Mouse (Mus musculus) kidney, postnatal 25 days (tissue): Measurements from ENCODE around the gene Hpd.
"Not testable (repeated sequence)": the region's sequence is repeated elsewhere in the genome, so short reads cannot be mapped to it uniquely, and the experiment has no call there.

Source experiments
- DNase-seq, 2 experiments: peaks; one replicate each; pipeline ENCODE4 v3.0.0; 2021; ENCODE audit warnings: mixed read lengths in 2 of 2

The Hpd gene

DNA sequence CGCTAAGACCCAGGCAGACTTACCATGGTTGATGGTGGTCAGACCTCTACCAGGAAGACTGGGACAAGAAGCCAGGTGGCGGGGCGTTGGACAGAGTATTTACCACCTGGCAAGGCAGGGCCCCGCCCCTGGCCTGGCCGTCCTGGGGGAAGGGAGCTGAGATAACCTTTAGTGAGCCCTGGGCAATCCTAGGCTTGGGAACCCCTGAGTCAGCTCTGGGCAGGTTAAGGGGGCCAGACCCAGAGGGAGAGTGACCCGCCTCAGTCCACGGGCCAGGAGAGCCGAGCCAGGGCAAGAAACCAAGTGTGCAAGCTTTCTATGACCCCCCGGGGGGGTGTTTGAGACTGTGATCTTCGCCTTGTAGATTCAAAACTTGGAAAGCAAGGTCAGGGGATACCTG is at the start of gene Hpd:
Gene Hpd (minus strand): TSS at position 77 of the 400 bp plus-strand sequence.
- DNase-seq: peak; percentile 59 to 86

- no peak for DNase-seq
Observed at GRCm38 (mm10) chr5:123232180-123232579, 49.7 kb upstream of the Hpd start.

DNA sequence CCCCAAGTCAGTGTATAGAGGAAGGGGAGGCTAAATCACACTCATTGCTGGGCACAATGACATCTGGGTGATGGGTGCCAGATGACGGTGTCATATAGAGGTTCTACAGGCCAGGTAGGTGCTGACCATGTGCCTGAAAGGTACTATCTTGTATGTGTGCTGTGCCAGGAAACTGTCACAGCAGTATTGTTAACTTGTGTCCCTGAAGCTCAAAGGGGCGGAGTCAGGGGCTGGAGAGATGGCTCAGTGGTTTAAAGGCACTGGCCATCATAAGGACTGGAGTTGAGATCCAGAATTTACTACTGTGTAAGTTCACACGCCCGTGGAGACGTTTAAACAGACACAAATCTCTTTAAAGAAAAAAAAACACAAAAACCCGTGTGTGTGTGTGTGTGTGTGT is 46.8 kb upstream of the Hpd start:
- peak; percentile 33 to 53 for DNase-seq

GRCm38 (mm10) chr5:123228524-123228922 is 46.0 kb upstream of the Hpd start:
- no peak for DNase-seq

DNA sequence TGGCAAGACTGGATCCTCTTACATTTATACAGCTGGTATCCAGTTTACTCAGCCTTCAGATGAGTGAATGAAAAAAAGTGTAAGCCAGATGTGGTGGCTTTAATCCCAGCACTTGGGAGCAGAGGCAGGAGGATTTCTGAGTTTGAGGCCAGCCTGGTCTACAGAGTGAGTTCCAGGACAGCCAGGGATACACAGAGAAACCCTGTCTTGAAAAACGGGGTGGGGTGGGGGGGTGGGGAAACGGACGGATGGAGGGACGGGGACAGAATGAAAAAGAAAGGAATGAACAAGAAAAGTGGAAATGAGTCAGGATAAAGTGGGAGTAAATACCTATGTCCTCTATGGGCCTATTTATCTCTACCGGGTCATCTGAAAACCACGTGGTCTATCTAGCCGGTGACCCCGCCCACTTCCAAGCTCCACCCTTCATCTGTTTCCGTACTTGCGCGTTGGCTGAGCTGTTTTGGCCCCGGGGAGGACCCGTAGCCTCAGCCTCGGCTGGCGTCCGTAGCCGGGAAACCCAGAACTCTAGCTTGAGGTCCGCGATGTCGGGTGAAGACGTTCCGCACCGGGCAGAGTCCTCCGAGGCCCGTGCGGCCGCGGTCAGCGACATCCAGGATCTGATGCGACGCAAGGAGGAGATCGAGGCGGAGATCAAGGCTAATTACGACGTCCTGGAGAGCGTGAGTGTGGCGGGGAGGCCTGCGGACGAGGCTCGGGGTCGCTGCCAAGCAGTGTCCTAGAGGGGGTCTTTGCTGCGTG is 45.4 kb upstream of the Hpd start:
- peak; percentile 98 for DNase-seq

- DNase-seq: no peak
Observed at GRCm38 (mm10) chr5:123226851-123227250, 44.3 kb upstream of the Hpd start.

GRCm38 (mm10) chr5:123223861-123224260 is 41.3 kb upstream of the Hpd start:
- not testable (repeated sequence) for DNase-seq

DNA sequence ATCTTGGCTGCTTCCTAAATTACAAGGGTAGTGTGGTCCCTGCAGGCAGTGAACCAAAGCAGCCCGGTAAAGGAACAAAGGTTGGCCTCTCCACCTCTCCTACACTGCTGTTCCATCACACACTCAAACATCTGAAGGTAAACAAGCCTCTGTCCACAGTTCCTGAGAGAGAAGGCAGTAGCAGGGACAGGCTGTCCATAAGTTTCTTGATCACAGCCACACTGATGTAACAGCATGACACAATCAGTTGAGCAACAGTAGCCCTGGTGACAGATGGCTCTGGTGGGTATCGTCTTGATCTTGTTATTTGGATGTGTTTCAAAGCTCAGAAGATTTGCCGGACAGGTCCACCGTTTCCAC is 40.5 kb upstream of the Hpd start:
- peak; percentile 53 to 82 for DNase-seq

GRCm38 (mm10) chr5:123222346-123223050 is 40.0 kb upstream of the Hpd start:
- not testable (repeated sequence) for DNase-seq

GRCm38 (mm10) chr5:123203591-123203990 is 21.1 kb upstream of the Hpd start:
- DNase-seq: not testable (repeated sequence)

DNA sequence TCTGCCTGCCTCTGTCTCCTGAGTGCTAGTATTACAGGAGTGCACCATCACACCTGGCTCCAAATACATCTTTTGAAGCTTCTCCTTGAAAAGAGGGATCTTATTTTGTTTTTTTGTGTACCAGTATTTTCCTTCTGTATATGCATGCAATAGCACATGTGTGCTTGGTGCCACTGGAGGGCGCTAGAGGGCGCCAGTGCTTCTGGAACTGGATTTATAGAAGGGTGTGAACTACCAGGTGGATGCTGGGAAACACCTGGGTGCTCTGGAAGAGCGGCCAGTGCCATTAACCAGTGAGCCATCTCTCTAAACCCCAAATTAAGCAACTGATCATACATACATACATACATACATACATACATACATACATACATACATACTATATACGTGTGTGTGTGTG is 20.2 kb upstream of the Hpd start:
- not testable (repeated sequence) for DNase-seq

- no peak for DNase-seq
Observed at GRCm38 (mm10) chr5:123201987-123202386, 19.5 kb upstream of the Hpd start.

GRCm38 (mm10) chr5:123201523-123201892 is 19.0 kb upstream of the Hpd start:
- DNase-seq: peak; percentile 28 to 75

DNA sequence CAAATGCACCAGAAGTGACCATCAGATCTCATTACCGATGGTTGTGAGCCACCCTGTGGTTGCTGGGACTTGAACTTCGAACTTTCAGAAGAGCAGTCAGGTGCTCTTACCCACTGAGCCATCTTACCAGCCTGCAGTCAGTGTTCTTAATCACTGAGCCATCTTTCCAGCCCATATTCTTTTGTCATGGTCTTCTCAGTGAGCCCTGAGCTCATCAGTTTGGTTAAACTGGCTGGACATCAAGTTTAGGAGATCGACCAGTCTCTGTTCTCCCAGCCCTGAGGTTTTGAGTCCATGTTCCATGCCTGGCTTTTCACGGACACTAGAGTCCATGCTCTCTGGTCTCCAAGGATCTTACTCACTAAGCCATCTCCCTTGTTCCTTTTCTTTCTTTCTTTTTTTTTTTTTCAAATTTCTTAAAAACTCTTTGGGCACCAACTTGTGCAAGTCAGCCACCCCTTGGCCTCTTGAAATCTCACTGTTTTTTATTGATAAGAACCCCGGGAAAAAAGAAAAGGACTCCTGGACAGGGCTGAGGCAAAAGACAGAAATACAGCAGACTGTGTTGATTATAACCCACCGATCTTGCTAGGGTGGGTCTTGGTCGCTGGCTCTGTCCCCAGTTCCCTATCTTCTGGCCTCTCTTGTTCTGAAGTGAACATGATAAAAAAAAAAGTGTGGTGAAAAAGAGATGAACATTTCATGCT is 18.4 kb upstream of the Hpd start:
- not testable (repeated sequence) for DNase-seq

DNA sequence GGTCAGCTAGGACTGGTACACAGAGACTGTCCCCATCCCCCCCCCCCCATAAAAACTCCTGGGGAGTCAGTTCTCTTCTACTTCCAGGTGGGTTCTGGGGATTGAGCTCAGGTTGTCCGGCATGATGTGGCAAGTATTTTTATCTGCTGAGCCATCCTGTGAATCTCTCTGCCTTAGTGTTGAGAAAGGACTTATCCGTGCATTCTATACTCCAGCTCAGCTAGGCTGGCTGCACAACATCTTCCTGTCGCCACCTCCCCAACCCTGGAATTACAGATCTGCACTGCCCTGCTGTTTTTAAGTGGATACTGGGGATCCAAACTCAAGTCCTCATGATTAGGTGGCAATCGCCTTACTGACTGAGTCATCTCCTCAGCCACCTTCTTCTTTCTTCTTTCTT is 16.0 kb upstream of the Hpd start:
- no peak for DNase-seq

GRCm38 (mm10) chr5:123196746-123197145 is 14.2 kb upstream of the Hpd start:
- no peak for DNase-seq

DNA sequence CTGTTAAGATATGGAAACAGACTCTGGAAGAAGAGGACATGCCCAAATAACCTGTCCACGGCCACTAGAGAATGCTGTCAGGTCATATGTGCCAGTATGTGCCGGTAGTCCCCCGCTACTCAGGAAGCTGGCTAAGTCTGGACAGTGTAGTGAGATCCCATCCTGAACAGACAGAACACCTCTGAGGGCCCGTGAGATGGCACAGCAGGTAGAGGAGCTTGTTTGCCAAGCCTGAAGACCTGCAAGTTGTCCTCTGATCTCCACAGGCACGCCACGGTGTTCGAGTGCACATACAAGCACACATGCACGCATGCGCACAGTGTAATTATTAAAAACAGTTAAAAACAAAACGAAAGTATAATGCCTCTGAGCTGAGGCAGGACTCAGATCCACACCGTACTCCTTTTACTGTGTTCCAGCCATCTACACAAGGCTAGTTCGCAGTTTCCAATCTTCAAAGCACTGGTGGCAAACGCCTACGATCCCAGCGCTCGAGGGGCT is 13.0 kb upstream of the Hpd start:
- DNase-seq: no peak

DNA sequence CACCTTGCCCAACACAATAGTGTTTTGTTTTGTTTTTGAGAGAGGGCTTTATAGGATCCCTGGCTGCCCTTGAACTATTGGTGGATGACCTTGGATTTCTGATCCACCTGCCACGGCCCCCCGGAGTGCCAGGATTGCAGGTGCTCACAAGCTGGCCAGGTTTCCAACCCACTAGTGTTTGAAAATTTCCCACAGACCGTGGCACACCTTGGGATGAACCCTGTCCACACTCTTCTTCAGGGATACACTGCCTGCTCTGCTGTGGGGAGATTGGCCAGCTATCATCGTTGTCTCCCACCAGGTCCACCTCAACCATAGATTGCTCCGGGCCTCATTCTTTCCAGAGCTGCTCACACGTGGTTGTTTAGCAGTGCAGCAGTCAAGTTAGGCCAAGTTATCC is 12.3 kb upstream of the Hpd start:
- DNase-seq: no peak

DNA sequence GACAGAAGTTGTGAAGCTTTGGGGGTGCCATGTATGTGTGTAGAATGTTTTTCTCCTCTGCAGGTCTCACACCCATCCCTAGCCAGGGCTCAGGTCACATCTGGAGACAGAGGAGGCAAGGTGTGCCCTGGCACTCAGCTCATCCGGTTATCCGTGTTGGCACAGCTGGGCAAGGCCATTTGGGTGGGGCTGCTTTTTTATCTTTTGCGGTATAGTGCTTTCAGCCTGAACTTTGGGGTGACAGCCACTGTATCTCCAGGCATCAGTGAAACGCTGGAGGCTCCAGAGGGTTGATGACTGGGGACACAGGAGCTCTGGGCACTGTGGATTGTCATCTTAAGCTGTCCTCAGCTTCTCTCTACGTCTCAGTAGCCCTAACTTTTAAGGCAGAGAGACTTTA is 10.9 kb upstream of the Hpd start:
- no peak for DNase-seq

- no peak for DNase-seq
Observed at GRCm38 (mm10) chr5:123192606-123193150, 10.2 kb upstream of the Hpd start.

- DNase-seq: peak; percentile 61 to 81
Observed at GRCm38 (mm10) chr5:123191427-123191826, 8.9 kb upstream of the Hpd start.

DNA sequence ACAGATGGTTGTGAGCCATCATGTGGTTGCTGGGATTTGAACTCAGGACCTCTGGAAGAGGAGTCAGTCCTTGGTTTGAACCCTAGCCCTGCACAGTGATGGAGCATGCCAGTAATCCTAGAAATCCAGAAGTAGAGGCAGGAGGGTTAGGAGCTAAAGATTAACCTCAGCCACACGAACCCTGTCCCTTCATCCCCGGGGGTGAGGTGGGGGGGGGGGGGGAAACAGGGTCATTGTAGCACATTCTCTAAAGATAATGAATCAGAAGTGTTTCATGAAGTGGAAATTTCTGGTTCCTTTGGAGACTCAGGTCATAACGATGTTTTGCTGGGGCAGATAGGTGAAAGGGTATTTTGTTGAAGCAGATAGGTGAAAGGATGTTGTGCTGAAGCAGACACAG is 8.4 kb upstream of the Hpd start:
- peak in 1 of 2 experiments; percentile 40 for DNase-seq

DNA sequence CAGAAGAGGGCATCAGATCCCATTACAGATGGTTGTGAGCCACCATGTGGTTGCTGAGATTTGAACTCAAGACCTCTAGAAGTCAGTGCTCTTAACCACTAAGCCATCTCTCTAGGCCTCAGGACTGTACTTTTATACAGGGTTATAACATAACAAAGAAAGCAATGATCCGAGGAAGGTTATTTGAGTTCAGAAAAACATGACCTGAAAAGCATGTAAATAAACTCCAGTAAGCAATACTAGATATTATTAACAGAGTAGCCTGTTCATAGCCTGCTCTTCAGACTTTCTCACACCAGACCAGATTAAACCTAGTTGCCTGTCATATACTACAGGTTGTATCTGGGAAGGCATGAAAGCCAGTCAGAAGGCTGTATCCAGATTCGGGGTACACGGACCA is 4.8 kb upstream of the Hpd start:
- no peak for DNase-seq
